Mouse (Mus musculus): ENCODE measurements around the gene Sftpa1.

Sftpa1 gene

DNA sequence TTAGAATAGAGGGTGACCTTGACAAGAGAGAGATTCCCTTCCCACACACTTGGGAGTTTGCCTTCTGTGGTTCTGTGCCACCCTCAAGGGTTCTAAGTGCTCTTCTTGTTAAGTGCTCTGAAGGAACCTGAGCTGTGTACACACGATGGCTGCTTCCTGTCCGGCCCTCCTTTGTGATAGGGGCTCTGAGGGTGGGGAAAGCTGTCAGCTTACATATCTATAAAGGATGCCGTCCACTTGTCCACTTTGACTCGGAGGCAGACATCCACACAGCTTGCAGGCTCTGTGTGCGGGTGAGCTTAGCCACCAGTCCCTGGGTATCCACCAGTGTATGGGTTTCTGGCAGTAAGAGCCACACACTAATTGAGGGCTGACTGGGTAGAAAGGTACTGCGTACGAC lies at the start of gene Sftpa1:
TSS of gene Sftpa1 (plus strand) at position 243 of the 400 bp plus-strand sequence.
- DNase-seq (ENCODE audit: low spot score in 2 of 2), result no peak

DNA sequence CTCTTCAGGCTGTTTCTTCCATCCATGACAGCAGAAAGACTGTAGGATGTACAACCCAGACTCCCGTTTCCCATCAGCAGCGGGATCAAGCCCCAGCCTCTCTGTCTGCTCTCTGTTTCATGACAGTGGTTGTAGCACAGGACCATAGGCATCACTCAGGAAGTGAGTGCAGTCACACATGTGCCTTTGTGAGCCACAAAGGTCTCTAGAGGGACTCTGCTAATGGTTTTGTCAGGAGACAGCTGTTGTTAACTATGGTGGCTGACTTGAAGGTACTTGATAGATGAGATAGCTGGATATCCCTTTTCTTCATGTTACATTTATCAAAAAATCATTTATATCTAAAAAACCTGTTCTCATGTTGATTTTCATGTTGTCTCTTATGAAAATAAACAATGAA lies 49.2 kb upstream of the Sftpa1 start:
- DNase-seq (ENCODE audit: low spot score in 2 of 2), result no peak

GRCm38 (mm10) chr14:41087509-41087908 lies 44.1 kb upstream of the Sftpa1 start:
- DNase-seq (ENCODE audit: low spot score in 2 of 2), result no peak

DNA sequence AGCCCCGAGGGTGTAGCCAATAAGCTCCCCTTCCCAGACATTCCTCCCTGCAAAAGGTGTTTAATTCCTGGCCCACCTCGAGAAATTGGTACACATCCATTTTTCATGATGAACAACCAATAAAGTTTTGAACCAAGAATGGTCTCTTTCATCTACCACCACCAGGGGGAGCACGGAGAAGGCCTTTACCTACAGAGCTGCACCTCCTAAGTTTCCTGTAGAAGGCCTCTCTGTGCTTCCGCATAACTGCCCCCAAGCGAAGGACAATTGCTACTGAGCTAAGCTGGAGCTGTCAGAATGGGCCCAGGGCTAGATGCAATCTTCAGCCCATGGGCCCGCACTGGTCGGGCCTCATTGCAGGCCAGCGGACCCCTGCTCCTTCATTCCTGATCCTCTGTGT lies 40.8 kb upstream of the Sftpa1 start:
- no peak for DNase-seq (ENCODE audit: low spot score in 2 of 2)

DNA sequence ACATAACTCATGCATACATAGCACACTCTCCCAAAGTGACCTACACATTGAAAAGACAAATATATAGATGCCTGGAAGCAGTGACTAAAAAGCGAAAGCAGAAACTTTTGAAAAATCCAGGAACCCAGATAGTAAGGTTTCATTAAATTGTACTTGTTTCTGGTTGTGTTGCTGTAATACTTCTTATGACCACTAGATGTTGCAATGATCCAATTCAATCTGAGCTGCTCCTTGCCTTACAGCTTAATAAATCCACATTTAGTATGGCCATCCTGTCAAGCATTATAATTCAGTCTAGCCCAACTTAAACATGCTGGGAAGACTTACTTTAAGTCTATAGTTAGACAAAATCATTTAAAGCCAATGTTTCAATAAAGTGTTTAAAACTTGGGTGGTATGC lies 37.5 kb upstream of the Sftpa1 start:
- no peak for DNase-seq (ENCODE audit: low spot score in 2 of 2)

GRCm38 (mm10) chr14:41096296-41096860 lies 35.2 kb upstream of the Sftpa1 start:
- DNase-seq (ENCODE audit: low spot score in 2 of 2), result no peak

DNA sequence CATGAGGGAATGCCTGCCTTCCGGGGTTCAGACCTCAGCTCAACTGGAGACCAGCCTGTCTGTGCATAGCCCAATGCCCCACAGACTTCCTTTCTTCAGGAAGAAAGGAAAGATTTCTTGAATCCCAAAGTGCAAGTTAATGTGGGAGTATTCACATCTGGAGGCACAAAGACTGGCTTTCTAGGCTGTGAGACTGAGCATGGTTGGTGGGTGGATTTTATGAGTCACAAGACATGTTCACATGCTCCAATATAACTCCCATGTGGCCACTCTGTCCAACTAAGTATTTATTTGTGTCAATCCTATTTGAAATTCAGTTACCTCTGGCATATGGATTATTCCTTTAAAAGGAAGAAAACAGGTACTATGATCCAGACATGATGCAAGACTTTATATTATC lies 32.9 kb upstream of the Sftpa1 start:
- DNase-seq (ENCODE audit: low spot score in 2 of 2), result no peak

DNA sequence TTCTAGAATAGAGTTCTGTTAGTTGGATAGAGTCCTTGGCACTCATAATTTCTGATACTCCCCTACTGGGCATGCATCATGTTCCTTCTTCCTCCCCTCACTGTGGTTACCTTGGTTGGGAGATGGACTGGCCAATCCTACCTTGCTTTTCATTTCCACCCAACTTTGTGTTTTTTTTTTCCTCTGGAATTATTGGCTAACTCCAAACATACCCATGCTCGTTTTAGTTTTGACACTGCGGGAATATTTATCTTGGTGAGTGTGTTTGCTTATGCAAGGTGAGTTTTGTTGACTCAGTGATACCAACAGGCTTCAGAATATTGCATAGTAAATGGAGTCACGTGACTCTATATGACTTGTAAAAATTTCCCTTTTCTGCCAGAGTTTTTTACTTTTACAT lies 30.9 kb upstream of the Sftpa1 start:
- DNase-seq (ENCODE audit: low spot score in 2 of 2), result no peak

DNA sequence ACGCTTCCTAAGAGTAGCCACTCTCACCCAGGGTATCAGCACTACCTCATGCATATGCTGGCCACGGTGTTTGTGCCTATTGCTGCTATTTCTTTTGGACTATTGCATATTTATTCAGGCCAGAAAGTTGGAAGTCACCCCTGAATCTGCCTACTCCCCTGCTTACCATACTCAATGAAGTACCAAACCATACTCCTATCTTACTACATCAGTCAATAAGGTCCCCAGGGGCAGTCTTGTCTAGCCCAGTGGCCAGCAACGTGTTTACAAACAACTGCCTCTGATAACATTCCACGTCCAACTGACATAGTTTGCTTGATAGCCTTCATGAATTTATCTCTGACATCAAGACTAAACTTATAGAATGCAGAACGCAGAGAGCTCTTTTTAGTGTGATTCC lies 30.3 kb upstream of the Sftpa1 start:
- DNase-seq (ENCODE audit: low spot score in 2 of 2), result no peak

DNA sequence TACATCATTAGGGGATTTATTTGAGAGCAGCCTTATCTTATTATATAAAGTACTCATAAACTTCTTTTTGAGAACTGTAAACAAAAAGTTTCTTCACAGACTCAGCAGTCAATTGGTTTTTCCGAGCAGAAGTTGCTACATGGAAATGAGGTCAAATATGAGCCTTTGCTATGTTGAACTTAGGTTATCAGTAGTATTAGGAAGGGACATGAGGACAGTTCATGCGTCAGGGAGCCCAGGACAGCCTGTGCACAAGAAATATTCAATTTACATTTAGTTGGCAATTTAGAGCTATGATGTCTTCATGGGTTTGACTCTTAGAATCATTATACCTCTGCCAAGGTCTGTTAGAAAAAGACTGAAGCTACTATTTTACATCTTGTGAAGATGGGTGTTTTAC lies 29.3 kb upstream of the Sftpa1 start:
- no peak for DNase-seq (ENCODE audit: low spot score in 2 of 2)

- no peak for DNase-seq (ENCODE audit: low spot score in 2 of 2)
Observed at GRCm38 (mm10) chr14:41104853-41105444, 26.6 kb upstream of the Sftpa1 start, which contains the start of gene Mat1a. Mat1a (plus strand) TSS chr14:41105035.

DNA sequence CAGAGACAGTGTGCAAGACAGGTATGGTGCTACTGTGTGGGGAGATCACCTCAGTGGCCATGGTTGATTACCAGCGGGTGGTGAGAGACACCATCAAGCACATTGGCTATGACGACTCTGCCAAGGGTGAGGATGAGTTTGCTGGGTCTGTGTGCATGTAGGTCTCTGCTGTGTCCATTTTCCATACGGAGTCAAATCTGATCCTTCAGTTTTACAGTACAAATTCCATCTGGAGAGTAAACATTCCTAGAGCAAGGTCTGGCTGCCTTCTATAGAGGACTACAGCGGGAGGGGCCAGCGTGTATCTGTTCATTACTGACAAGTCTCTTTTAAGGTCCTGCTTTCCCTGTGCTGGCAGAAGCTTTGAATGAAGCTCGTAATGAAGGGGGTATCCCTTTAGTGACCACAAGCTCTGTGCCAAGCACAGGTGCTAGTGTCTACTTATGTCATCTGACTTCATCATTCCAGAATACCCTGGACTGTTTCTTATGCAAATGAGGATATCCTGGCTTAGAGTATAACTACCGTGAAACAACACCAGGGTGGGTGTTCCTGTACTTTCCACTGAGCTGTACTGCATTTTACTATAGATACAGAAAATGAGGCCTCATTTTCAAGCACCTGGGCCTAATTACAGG lies 20.4 kb upstream of the Sftpa1 start:
- DNase-seq (ENCODE audit: low spot score in 2 of 2), result no peak

- DNase-seq (ENCODE audit: low spot score in 2 of 2), result no peak
Observed at GRCm38 (mm10) chr14:41112944-41113343, 18.6 kb upstream of the Sftpa1 start.

- no peak for DNase-seq (ENCODE audit: low spot score in 2 of 2)
Observed at GRCm38 (mm10) chr14:41116271-41116670, 15.3 kb upstream of the Sftpa1 start.

DNA sequence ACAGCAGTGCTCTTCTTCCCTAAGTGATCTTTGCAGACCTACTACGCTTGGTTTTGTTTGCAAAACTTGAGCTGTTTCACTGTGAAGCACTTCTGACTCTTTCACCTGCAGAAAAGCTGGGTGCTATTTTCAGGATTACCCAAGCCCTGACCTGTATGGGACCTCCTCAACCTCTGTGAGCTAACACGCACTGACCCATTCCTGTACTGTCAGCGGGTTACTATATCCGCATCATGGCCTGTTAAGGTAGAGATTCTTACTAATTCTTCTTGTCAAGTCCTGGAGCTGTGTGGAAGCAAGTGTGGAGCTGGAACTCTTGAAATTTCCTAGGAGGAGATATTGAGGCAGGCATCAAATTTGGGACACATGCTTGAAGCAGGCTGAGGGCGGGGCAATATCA lies 6.9 kb upstream of the Sftpa1 start:
- DNase-seq (ENCODE audit: low spot score in 2 of 2), result no peak

GRCm38 (mm10) chr14:41127997-41128396 lies 3.6 kb upstream of the Sftpa1 start:
- DNase-seq (ENCODE audit: low spot score in 2 of 2), result no peak

DNA sequence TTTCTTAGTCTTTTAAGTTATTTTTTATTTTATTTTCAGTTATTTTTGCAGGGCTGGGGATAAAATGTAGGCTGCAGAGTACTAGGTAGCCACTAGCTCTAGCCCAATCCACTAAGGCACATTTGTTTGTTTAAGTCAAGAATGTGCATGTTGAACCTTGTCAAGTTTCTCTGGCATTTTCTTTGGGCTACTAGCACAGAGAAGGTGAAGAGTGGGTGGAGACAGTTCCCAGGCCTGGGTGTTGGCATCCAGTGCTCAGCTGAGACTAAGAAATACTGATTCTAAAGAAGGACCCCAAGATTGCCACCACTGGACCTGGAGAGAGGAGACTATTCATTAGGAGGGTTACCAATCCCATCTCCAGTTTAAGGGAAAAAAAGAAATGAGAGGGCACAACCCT lies 5.4 kb downstream of the Sftpa1 start:
- no peak for DNase-seq (ENCODE audit: low spot score in 2 of 2)

DNA sequence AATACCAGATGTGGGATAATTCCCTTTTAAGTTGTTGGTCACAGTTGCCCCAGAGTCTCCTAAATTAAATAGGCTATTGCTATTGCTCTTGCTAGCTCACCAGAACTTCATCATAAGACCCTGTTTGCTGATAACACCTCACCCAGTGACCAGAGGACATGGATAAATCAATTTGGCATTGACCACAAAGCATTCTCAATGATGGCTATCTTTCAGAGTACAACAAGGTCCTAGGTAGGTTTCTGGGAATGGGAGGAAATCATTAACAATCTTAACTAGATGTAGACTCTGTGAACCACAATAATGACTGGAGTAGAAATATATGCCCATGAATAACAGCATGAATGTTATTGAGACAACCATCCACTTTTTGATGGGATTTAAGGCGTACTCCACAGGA lies 9.1 kb downstream of the Sftpa1 start:
- no peak for DNase-seq (ENCODE audit: low spot score in 2 of 2)

GRCm38 (mm10) chr14:41146035-41146434 lies 14.5 kb downstream of the Sftpa1 start:
- no peak for DNase-seq (ENCODE audit: low spot score in 2 of 2)

GRCm38 (mm10) chr14:41146922-41147321 lies 15.3 kb downstream of the Sftpa1 start:
- DNase-seq (ENCODE audit: low spot score in 2 of 2), result no peak

GRCm38 (mm10) chr14:41147356-41147755 lies 15.8 kb downstream of the Sftpa1 start:
- DNase-seq (ENCODE audit: low spot score in 2 of 2), result no peak

DNA sequence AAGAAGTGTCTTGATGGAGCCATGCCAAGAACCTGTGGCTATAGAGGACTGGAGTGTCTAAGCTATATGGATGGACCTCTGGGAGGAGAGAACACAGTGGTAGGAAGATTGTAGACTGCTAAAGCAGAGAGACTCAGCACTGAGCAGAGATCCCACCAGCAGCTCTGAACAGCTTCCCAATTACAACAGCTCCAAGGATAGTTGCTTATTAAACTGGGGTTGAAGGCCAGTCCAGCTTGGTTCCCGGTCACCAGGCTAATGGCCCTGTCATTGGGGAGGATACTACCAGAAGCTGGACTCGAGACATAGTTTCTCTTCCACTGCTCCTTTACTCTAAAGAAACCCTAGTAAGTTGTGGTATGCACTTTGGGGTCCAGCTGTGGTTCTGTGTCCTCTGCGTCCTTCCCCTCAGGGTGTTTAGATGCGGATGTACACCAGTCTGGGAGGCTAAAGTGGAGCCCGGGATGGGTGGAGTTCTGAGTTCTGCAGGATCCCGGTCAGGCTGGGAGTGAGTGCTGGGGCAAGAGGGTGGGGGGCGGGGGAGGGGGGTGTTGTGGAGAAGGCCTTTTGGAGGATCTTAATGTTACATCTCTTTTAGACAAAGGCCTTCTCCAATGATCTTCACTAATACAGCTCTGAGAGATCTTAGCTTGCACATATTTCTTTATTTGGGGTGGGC lies 19.8 kb downstream of the Sftpa1 start, which contains the start of gene Mbl1:
TSS of gene Mbl1 (plus strand) at position 239 of the 679 bp plus-strand sequence.
- DNase-seq (ENCODE audit: low spot score in 2 of 2), result no peak

DNA sequence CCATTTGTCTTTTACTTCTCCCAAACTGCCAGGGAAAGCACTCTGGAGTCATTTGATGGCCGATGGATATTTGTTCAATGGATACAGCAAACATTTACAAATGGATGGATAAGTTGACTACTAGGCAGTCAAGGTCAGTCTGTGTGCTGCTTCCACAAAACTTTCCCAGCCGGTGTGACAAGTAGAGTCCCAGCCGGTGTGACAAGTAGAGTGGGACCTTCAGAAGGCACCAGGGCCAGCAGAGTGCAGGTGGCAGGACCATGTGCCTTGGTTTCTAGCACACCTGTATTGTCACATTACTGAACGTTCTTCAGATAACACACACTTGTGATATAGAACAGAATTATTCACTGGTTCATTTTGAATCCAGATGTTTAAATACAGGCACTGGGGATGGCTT lies 28.5 kb downstream of the Sftpa1 start:
- DNase-seq (ENCODE audit: low spot score in 2 of 2), result no peak

Measured in urinary bladder, postnatal 4 days (tissue).